Mouse (Mus musculus) layer of hippocampus, postnatal 10 days (tissue): ENCODE data around the gene Nbl1. TPM values are rescaled to one million over a fixed set of nuclear protein-coding genes. Genes with fewer than 3 reads are reported as not detected.

Source experiments
- DNase-seq, 2 experiments: peaks; one replicate each; pipeline ENCODE4 v3.0.0; 2021; ENCODE audit warnings: low spot score in 2 of 2
- total RNA-seq, 2 experiments: library from RNA; stranded (reverse); gene quantifications; 2 replicates each; pipeline ENCODE4 v1.2.3; 2021

Gene Nbl1
- total RNA-seq, 2 experiments from 2014 or later: 64.4 to 83.9 TPM

DNA sequence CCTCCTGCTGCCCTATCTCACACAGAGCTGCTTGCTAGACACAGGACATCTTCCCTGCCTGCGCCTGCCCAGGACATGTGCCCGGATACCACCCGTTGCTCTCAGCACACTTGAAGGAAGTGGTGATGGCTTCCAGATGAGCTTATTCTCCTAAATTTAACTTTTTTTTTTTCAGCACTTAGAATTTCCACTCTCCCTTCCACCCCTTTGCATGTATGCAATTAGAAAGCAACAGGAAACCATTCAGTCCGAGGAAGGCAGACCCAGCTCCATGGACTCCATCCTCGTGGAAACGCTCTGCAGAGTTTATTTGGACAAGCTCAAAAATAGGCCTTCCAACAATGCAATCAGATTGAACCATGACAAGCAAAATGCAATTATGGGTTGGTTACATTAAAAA is 8.8 kb upstream of the Nbl1 start:
- no peak for DNase-seq

DNA sequence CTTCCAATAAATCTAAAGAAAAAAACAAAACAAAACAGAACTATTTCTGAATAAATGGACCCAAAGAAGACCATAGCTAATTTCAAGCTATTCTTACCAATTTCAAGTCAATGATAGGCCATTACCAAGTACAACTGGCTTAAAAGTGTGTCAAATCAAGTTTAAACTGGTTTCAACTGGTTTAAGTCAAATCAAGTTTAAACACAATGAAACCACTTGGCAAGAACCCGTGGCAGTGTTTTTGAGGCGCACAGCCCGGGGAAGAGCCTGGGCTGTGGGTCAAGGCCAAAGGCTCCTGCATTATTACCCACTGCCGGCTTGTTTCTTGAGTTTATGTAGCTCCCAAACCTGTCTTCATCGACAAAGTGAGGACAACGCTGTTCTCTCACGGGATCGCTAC is 7.5 kb upstream of the Nbl1 start:
- no peak for DNase-seq

DNA sequence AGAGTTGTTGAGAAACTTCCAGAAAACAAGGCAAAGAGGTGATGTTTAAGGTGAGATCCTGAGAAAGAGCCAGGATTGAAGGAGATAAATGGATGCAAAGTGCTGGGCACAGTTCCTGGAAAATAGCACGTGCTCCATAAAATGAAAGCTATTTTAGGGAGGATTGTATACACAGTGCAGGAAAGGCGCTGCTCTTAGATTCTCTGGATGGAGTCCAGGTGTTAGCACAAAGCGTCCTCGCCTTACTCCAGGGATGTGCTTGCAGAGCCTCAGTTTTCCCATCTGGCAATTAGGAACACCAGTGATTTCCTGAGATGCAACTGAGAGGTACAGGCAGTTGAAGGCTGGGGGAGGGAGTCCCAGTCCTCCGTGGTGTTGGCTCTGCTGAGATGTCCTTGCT is 3.4 kb upstream of the Nbl1 start:
- DNase-seq: no peak

DNA sequence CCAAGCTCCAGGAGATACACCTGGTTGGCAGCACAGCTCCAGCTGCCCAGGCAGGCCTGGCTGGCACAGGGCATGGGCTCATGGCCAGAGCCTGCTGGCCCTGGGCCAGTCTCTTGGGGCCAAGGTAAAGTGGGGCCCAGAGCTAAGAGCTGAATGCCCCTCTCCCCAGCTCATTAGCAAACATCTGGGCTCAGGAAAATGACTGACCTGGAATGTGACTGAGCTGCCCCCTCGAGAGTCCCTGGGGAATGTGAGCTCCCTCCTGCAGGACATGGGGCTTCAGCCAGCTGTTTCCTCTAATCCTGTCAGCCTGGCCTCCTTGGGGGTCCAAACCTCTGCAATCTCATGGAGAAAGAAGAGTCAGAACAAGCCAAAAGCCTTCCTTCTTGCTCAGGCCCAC is 2.6 kb upstream of the Nbl1 start:
- no peak for DNase-seq

DNA sequence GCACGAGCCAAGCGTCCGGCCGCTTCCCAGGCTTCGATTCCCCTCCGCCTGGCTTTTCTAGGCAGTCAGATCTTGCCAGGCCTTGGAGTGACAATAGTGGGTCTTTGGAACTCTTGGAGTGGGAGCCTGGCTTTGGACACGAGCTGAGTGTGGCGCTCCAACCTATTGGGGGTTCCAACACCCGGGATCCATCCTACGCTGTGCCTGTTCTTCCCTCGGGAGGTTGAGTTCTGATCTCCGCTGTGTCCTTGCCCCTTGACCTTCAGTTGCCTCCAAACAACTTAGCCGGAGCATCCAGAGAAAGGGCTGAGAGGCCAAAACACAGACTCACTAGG is 370 bp upstream of the Nbl1 start:
- DNase-seq: no peak

DNA sequence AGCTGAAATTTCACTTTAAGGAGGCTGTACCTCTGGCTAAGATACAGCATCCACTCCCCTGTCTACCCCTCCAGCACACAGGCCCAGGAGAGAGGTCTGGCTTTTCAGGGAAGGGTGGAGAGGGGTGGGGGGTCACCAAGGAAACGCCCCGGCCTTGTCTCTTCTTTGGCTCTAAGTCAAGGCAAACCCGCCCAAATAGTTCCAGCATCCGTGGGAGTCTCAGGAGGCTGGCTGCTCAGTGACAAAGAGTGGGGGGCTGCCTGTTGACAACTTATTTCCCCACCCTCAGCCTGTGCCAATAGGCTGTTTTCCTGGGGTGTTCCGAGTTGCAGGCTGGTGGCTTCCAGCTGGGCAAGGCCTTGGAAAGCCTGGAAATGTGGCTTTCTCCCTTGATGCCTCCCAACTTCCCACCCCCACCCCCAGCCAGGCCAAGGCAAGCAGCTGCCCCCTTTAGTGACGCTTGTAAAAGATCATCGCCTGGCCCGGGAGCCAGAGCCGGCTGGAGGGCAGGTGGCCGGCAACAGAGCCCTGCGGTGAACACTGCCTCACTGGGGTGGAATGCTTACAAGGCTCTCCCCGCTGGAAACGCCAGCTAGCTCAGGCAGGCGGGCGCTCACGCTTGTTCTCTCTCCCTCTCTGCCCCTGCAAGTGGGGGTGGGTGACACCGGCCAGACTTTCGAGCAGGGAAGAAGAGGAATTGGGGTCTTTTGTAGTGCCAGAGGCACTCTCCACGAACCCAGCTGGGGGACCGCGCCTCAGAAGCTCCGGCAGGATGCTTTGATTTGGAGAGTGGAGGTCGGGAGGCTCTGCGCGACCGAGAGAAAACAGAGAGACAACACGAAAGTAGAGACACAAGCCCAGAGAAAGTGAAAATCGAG is 1.1 kb downstream of the Nbl1 start:
- DNase-seq: peak in 1 of 2 experiments; percentile 49

DNA sequence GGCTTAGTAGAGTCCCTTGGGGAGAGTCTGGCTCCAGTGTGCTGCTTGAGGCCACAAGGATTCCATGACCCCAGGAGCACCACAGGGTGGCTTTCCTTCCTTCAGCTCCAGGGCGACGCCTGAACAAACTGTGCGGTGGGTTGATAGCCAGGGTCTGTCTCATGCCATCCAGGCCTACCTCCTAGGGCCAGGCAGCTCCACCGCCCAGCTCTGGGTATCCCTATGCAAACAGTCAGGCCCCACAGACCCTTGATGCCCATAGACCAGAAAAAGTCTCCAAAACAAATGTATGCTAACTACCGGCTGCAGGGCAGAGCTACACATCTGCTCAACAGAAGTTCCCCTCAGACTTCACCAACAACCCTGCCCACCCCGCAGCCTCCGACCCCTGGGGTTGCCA is 1.7 kb downstream of the Nbl1 start:
- no peak for DNase-seq

DNA sequence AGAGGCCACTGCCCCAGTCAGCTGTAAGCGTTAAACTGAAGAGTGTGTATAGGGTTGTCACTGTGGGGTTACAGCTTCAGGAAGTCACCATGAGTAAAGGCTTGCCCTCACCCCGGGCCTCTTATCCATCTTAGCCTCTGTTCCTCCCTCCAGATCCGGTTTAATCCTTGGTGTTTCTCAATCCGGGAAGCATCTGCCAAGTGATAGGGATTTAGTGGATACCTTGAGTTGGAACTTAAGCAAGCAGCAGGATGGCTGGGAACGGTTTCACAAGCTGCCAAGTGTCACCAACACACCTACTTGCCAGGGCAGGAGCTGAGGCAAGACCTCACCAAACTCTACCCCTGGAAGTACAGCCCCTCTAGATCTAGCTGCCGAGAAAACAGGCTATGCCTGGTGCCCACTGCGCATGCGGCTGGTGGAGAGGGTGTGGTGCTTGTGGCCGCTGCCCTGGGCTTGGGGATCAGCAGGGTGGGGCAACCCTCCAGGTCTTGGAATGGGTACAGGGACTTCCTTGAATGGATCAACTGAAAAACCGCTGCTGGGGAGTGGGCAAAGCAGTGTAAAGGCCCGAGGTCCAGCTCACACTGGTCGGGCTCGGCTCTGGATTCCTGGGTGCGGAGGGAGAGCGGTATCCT is 2.4 kb downstream of the Nbl1 start:
- no peak for DNase-seq

DNA sequence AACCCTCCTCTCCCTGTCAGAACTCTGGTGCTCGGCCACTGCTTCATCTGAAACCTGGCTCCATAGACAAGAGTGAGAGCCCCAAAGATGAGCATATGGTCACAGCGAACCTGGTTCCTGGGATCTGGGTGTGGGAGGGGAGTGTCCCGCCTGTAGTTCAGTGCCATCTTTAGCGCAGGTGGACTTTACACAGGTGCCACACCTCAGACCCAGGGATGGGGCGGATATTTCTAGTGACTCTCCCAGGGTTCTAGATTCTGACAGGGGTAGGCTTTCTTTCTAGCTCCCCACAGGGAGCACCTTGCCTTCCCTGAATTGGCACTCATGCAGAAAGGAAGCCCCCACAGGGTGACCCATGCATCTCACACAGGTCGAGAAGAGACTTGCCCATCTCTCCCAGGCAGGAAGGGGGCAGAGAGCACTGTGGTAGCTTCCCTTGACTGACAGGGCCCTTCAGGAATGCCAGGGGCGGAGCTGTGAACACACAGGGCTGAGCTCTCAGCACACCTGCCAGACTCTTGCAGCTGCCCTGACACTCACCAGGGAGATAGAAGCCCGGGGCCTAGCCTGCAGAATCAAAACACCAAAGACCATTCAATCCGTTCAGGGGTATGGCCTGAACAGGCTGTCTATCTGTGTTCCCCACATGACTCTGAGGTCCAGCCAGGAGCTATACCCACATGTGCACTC is 3.7 kb downstream of the Nbl1 start:
- no peak for DNase-seq

DNA sequence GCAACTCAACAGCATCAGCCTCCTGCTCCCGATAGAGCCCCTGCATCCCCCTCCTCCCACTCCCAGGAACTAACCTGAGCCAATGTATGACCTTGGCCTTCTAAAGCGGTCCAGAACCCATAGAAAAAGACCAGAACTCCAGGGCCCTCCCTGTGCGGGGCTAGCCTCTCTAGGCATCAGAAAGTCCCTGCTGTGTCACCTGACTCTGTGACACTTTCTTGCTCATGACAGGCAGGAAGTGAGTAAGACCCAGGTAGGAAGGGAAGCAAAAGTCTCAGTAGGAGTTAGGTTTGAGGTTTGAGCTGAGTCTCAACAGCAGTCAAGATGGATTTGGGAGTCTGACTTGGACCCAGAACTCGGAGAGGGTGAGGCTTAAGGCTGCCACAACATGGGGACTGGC is 5.8 kb downstream of the Nbl1 start:
- no peak for DNase-seq

DNA sequence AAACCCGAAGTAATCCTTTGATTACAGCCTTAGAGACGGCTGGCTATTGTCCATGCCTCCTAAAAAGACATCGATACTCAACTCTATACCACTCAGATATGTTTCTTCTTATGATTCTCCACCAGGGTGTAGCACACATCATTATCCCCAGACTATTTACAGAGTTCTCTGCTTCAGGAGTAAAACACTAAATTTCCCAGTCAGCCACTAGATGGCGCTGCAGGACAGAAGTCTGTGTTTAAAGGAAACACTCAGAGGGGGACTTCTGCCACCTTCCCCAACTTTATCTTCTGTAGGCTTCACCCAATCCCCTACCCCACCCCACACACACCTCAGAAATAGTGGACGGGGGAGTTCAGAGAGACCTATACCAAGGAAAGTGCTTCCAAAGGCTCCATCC is 6.8 kb downstream of the Nbl1 start:
- peak; percentile 95 to 96 for DNase-seq

DNA sequence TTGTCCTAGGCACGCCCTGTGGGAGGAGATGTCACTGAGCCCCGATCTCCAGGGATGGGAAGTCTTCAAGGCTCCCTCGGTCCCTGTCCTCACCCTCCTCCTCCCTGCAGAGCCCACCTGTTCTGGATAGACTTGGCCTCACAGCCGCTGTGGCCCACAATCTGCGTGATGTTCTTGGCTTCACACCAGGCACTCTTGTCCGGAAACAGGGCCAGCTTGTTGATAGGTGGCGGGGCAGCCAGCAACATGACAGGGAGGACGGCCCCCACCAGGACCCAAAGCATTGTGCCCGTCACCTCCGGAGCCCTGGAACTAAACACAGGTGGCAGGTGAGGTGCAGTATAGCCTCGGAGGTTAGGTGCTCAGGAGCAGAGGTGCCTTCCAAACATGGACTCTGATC is 7.5 kb downstream of the Nbl1 start:
- DNase-seq: no peak

DNA sequence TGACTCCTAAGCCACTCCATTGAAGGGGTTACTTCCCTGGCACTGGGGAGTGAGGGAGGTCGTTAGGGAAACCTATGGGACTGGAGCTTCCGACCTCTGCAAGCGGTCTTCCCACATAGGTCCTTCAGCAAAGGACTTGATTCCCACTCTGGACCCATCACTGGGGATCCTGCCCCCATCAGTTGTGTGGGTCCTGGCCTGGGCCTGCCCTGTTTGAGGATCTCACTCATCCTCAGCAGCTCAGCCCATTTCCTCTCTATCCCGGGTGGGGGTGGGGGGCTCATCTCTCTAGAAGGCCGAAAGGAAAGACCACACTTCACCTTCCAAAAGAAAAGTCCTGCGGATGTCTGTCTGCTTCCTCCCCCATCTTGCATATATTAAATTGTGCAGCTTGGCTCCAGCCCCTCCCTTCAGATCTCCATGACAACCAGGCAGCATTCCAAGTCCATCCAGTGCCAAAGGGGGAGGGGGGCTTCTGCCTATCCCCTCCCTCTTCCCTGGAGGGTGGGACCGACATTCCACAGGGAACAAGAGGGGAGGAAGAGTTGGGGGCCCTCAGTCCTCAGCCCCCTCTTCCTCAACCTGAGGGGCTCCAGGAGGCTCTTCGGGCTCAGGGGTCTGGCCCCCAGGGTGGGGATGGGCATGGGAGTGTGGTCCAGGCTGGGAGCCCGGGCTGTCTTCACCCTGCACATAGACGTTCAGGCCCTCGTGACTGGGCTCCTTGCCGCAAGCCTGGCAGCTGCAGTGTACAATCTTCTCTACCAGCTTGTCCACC is 9.8 kb downstream of the Nbl1 start:
- DNase-seq: peak; percentile 78 to 81

DNA sequence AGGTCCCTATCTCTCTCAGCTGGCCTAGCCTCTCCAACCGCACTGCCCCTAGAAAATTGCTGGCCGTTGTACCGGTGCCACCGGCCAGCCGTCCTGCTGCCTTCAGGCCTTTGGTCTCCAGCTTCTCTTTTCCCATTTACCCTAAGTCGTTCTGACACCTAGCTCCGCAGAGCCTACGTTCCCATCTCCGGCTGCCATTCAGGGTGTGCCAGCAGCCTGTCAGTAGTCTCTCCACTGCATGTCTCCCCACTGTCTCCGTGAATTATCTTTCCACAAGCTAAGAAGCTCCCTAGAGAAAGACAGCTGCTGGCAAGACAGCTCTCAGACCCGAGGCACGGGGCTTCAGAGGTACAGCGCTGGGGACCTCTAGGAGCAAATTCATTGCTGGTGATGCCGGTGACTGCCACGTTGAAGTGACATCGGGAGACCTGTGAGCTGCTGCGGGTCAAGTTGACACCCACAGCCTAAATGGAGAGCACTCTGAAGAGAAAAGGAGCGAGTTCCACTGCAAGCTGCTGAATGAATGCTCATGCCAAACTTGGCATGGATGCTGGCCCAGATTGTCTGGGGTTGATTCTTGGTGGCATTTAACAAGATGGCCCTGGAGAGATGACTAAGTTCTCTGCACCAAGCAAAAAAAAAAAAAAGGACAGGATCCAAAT is 11.4 kb downstream of the Nbl1 start:
- peak; percentile 42 to 61 for DNase-seq

DNA sequence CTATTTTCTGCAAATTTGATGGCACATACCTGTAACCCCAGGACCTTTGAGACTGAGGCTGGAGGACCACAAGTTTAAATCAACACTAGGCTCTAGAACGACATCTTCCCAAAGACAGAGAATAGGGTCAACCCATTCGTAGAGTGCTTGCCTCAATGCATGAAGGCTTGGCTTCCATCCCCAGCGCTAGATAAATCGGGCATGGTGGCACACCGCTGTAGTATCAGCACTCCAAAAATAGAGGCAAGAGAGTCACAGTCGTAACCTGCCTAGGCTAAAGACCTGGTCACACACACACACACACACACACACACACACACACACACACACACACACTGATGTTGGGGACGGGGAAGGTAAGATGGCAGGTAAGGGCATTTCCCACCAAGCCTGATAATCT is 12.5 kb downstream of the Nbl1 start:
- no peak for DNase-seq

DNA sequence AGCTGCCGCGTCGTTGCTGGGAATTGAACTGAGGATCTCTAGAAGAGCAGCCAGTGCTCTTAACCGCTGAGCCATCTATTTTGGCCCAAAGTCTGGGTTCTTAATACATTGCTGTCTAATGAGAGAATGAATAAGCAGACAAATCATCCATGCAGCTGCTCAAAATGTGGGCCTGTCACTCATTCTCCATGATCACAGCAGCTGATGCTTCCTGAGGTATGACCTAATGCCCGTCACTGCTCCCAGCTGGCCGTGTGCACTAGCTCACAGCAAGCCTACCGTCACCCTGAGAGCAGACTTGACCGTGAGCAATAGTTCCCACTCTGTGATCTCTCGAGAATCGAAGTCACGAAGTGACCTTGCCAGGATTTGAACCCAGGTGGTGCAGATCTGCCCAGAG is 13.4 kb downstream of the Nbl1 start:
- DNase-seq: no peak

DNA sequence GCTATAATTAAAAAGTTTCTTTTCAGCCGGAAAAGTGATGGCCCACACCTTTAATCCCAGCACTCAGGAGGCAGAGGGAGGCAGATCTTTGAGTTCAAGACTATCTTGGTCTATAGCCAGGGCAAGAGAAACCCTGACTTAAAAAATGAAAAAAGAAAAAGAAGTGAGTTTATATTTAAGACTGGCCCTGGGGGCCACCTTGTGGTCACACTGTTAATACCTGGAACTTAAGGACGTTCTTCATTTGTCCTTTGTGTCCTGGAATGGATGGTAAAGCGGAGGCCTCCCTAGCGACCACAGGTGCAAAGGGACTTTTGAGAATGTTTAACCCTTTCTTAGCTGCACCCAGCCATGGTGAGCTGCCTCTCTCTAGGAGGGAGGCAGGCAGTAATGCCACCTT is 14.1 kb downstream of the Nbl1 start:
- no peak for DNase-seq

DNA sequence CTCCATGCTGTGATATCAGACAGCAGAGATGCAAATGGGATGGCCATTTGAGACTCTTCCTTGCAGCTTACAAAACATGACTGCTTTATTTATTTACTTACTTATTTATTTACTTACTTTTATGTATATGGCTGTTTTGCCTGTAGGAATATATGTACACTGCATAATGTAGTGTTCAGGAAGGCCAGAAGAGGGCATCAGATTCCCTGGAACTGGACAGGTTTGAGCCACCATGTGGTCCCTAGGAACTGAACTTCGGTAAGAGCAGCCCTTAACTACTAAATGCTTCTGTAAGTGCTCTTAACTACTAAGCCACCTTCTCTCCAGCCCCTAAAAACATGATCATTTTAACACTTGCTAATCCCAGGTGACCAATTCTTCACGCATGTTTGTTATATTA is 14.5 kb downstream of the Nbl1 start:
- DNase-seq: no peak

DNA sequence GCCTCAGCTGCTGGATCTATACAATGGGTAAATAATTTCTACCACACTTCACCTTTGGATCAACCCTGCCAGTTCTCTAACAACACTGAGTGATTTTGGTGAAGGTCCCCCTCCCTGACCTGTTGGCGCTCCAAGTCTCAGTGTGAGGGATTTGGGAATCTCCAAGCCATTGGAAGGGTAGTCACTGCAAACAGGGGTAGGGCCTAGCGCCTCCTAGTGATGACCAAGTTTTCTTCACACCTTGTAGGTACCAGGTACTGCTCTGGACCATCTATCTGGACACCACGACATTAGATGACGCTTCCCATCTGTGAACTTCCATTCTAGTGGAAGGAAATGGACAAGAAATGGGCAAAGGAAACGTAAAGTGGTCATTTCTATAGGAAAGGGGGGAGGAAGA is 16.9 kb downstream of the Nbl1 start:
- DNase-seq: no peak

DNA sequence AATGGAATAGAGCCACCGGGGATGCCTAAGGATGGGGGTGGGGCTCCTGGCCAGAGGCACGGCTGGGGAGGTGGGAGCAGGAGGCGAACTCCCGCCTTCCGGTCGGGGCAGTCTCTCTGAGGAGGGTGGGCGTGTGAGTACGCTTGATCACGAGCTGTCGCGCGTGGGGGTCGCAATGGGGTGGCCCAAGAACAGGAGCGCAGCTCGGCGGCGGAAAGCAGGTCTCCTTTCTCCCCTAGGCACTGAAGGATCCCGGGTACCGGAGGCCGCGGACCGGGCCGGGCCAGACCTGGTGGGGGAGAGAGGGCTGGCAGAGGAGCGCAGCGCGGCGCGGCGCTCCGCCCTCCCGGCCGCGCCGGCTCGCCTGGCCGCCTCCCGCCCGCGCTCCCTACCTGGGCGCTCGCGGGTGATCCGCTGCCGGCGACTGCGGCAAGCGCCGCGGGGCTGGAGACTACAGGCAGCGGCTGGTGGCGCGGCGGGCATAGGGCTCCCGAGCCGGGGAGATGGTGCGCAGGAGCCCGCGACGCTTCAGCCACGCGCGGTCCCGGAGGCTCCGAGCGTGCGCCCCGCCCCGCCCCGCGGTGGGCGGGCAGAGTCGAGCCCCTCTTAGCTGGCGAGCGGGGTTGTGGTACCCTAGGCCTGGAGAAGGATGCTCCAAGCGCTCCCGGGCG is 17.6 kb downstream of the Nbl1 start, which contains the start of gene Htr6:
Htr6 (minus strand) TSS at position 530 of the 671 bp plus-strand sequence.
- DNase-seq: peak in 1 of 2 experiments; percentile 45
